Mouse (Mus musculus) heart, postnatal 0 days (tissue): Measurements from ENCODE around the gene Samd11. TPM values are rescaled to one million over a fixed set of nuclear protein-coding genes. Genes with fewer than 3 reads are reported as not detected.
A peak's percentile ranks its signal among the peaks of the same experiment; 100 is the strongest.

ENCODE experiments used
- ATAC-seq: fragments of 200-750 bp; cut with Nextera tagmentation; 2 replicates; pipeline ENCODE4 v1.8.0; 2017; ENCODE audit warnings: low read depth, moderate number of reproducible peaks, moderate library complexity; ENCODE audit not compliant: insufficient read depth
- DNase-seq: peaks from one replicate; pipeline ENCODE4 v3.0.0-alpha.2; 2016; ENCODE audit warnings: low spot score
- H3K27ac ChIP-seq: fragments of 300-500 bp; sonication (generic); 2 replicates; pipeline ENCODE4 v1.5.1; 2014; ENCODE audit warnings: low read depth, mild to moderate bottlenecking
- H3K27me3 ChIP-seq: fragments of 300-500 bp; sonication (generic); 2 replicates; pipeline ENCODE4 v1.6.1; 2014; ENCODE audit warnings: low read length, mixed read lengths; ENCODE audit not compliant: control insufficient read depth, insufficient read depth
- H3K36me3 ChIP-seq: fragments of 300-500 bp; sonication (generic); replicated peaks from 2 replicates; pipeline ENCODE4 v1.6.1; 2014; ENCODE audit warnings: low read length, mixed read lengths; ENCODE audit not compliant: control insufficient read depth, insufficient read depth
- H3K4me1 ChIP-seq: fragments of 300-500 bp; sonication (generic); 2 replicates; pipeline ENCODE4 v1.6.1; 2014; ENCODE audit warnings: antibody characterized with exemption; ENCODE audit not compliant: control insufficient read depth, insufficient read depth
- H3K4me2 ChIP-seq: fragments of 300-500 bp; sonication (generic); 2 replicates; pipeline ENCODE4 v1.6.1; 2014; ENCODE audit warnings: low read depth, mild to moderate bottlenecking, low read length, moderate library complexity
- H3K4me3 ChIP-seq: fragments of 300-500 bp; sonication (generic); 2 replicates; pipeline ENCODE4 v1.5.1; 2014; ENCODE audit warnings: low read depth, low read length
- H3K9ac ChIP-seq: fragments of 300-500 bp; sonication (generic); replicated peaks from 2 replicates; pipeline ENCODE4 v1.6.1; 2014; ENCODE audit warnings: low read depth, low read length, mixed read lengths
- H3K9me3 ChIP-seq: fragments of 300-500 bp; sonication (generic); replicated peaks from 2 replicates; pipeline ENCODE4 v1.6.1; 2016; ENCODE audit warnings: low read length; ENCODE audit not compliant: control insufficient read depth
- CTCF ChIP-seq: IDR thresholded peaks from 2 replicates; pipeline ENCODE4 v1.5.1; 2016; ENCODE audit warnings: antibody characterized with exemption, control low read depth, low read depth
- EP300 ChIP-seq: IDR thresholded peaks from 2 replicates; pipeline ENCODE4 v1.6.1; 2016; ENCODE audit warnings: antibody characterized with exemption, low read depth
- WGBS: fragments of 180-500 bp; shearing (Covaris S2); extraction: QIAGEN DNeasy Blood & Tissue Kit; methylation state at CpG from one replicate; pipeline ENCODE4 v1.1.7; 2014; 5-methylcytosine and 5-hydroxymethylcytosine counted together
- polyA plus RNA-seq: library from polyadenylated mRNA; unstranded; fragments of >200 nt; fragmentation: Nextera tagmentation; extraction: Ambion mirVana; gene quantifications from 2 replicates; pipeline ENCODE4 v1.2.1, GENCODE M21; 2015
- total RNA-seq: library from RNA; depleted of rRNA; stranded (reverse); fragments of >200 nt; gene quantifications from 2 replicates; pipeline ENCODE4 v1.2.3, GENCODE M21; 2014; ENCODE audit warnings: low replicate concordance

Samd11 gene
- total and polyA plus RNA-seq, 2 experiments from 2014 or later = 0.19 to 0.95 TPM

DNA sequence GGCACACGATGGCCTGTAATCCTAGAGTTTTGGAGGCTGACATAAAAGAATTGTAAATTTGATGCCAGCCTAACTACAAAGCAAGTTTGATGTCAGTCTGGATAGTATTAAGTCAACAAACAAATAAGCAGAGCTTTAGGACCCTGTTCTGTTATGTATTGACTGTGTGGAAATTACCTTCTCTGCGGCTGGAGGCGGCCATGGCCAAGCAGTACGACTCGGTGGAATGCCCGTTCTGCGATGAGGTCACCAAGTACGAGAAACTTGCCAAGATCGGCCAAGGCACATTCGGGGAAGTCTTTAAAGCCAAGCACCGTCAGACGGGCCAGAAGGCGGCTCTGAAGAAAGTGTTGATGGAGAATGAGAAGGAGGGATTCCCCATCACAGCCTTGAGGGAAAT, 42.3 kb downstream of the Samd11 start:
- Histone ChIP-seq H3K27me3 (no peaks in the 10 kb centered on the region), H3K27ac (no peak overlapping the region), H3K36me3 (no peaks in the 10 kb centered on the region; the same call in 1 of the 2 replicates), H3K4me3 (no peak overlapping the region), H3K4me2 (no peak overlapping the region), H3K4me1 (peaks cover 13% of the 10 kb centered on the region), H3K9me3 (0 out of 2 replicates have a peak, but pooled peaks cover 3% of the 10 kb centered on the region), H3K9ac (no peak overlapping the region)
- 91% methylated on average over 13 of the region's 13 CpGs for WGBS
- ATAC-seq (no peak), DNase-seq (no peak)
- TF ChIP-seq CTCF (no peak), EP300 (no peak)

DNA sequence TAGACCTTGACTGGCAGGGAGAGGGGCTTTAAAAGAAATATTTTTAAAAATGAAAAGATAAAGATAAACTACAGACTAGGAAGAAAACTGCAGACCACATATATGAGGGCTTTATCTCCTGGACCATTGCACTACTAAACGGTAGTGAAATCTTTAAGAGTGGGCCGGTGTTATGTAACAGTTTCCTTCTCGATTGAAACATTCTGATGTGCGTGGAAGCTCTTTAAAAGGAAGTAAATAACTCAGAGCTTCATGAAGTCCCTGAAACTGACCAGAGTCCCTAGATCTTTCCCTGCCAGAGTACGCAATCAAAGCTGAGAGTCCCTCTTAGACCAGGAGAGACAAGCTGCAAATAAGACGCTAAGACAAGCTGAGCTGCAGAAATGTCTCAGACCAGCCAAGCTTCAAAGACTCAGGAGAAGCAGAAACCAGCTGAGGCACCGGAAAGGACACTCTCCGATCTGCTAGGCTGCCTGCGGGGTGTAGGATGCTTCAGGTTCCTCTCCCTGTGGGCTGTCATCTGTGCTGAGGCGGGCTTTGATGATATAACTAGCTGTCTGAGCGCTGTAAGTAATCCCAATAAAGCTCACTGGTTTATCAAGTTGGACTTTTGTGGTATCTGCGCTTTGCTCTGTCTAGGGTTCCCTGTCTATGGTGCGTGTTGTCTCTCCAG, 45.4 kb downstream of the Samd11 start:
- no peak overlapping the region for H3K4me2 ChIP-seq
- no peak overlapping the region for H3K4me3 ChIP-seq
- H3K27ac ChIP-seq = no peak overlapping the region
- DNase-seq (no peak), ATAC-seq (no peak)
- H3K9ac ChIP-seq = no peak overlapping the region
- no peaks in the 10 kb centered on the region; the same call in 1 of the 2 replicates for H3K36me3 ChIP-seq
- 0 out of 2 replicates have a peak, but pooled peaks cover 3% of the 10 kb centered on the region for H3K9me3 ChIP-seq
- H3K27me3 ChIP-seq = no peaks in the 10 kb centered on the region
- 65% methylated on average over 13 of the region's 13 CpGs for WGBS
- TF ChIP-seq CTCF (no peak), EP300 (no peak)
- peaks cover 5% of the 10 kb centered on the region for H3K4me1 ChIP-seq

DNA sequence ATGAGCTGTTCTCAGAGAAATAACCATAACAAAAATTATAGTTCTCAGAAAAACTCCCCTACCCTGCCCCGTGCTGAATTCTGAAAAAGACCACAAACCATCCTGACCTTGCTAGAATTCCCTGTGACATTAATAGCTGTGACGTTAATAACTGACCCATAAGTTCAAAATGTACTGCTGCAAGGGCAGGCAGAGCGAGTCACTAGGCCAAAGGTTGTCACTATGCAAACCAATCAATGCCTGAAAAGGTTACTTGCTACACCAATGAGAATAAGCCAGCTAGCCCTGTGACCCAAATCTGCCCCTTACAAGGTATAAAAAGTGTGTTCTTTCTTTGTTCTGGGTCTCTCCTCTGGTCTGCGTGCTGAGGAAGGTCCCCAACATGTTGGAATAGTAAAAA, 46.6 kb downstream of the Samd11 start:
- no peak for DNase-seq
- ATAC-seq = no peak
- Histone ChIP-seq H3K9me3 (0 out of 2 replicates have a peak, but pooled peaks cover 3% of the 10 kb centered on the region), H3K4me3 (no peak overlapping the region), H3K27ac (no peak overlapping the region), H3K27me3 (no peaks in the 10 kb centered on the region), H3K4me2 (no peak overlapping the region), H3K4me1 (peaks cover 10% of the 10 kb centered on the region; the same call in 1 of the 2 replicates), H3K36me3 (no peaks in the 10 kb centered on the region; the same call in 1 of the 2 replicates), H3K9ac (no peak overlapping the region)
- 94% methylated on average over 4 of the region's 4 CpGs for WGBS
- TF ChIP-seq EP300 (no peak), CTCF (no peak)

- TF ChIP-seq EP300 = no peak
- H3K4me1 ChIP-seq = peaks cover 19% of the 10 kb centered on the region
- H3K4me2 ChIP-seq = peak overlapping the region; percentile 99
- ATAC-seq = peak; percentile 40
- no peaks in the 10 kb centered on the region for H3K27me3 ChIP-seq
- peak overlapping the region; percentile 83 for H3K4me3 ChIP-seq
- no peak for DNase-seq
- H3K9ac ChIP-seq = peak overlapping the region; percentile 84
- no peaks in the 10 kb centered on the region; the same call in 1 of the 2 replicates for H3K36me3 ChIP-seq
- WGBS = 1% methylated on average over 47 of the region's 49 CpGs
- 0 out of 2 replicates have a peak, but pooled peaks cover 3% of the 10 kb centered on the region for H3K9me3 ChIP-seq
- peak overlapping the region; percentile 89 for H3K27ac ChIP-seq
These were observed 51.9 kb downstream of the Samd11 start for GRCm38 (mm10) chr4:156203413-156204131.

DNA sequence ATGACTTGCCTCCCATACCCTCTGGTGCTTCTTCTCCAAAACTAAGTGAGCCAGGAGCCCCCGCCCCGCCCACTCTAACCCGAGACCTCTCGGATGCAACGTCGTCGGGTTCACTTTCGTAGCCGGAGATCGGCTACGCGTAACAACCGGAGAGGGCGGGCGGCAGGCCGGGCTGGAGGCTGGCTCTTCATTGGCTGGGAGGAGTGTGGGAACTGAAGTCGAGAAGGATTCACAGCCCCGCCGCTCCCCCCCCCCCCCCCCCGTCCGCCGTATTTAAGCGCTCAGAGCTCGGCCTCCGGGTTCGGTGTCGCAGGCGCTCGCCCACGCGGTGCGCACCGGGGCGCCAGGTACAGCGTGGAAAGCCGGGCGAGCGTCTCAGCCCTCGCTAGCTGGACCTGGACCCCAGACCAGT, 52.5 kb downstream of the Samd11 start, which contains the start of gene AW011738:
Gene AW011738, plus strand, starts transcription at position 304 of the 412 bp plus-strand sequence.
- DNase-seq (peak; percentile 87), ATAC-seq (peak; percentile 88)
- peak within 1 kb of the TSS; percentile 83 for H3K4me3 ChIP-seq
- H3K36me3 ChIP-seq = no peaks in the 10 kb centered on the region
- peak within 1 kb of the TSS; percentile 89 for H3K27ac ChIP-seq
- H3K27me3 ChIP-seq = no peaks in the 10 kb centered on the region
- peak within 1 kb of the TSS; percentile 99 for H3K4me2 ChIP-seq
- WGBS = under 1% methylated on average over 30 of the region's 39 CpGs
- H3K9me3 ChIP-seq = no peaks in the 10 kb centered on the region
- H3K9ac ChIP-seq = peak within 1 kb of the TSS; percentile 84
- H3K4me1 ChIP-seq = peaks cover 19% of the 10 kb centered on the region
- TF ChIP-seq CTCF (no peak), EP300 (no peak)
